Mouse (Mus musculus) liver, embryonic 16.5 days (tissue): ENCODE measurements around the gene Rxra. TPM values are rescaled to one million over a fixed set of nuclear protein-coding genes. Genes with fewer than 3 reads are reported as not detected.

ENCODE experiments used
- ATAC-seq: fragments of 200-750 bp; cut with Nextera tagmentation; 2 replicates; pipeline ENCODE4 v1.8.0; 2017; ENCODE audit warnings: low read depth, mild to moderate bottlenecking, moderate number of reproducible peaks, moderate library complexity
- H3K27ac ChIP-seq: fragments of 300-500 bp; sonication (generic); 2 replicates; pipeline ENCODE4 v1.5.1; 2014; ENCODE audit warnings: mild to moderate bottlenecking, low read length
- H3K27me3 ChIP-seq: fragments of 300-500 bp; sonication (generic); 2 replicates; pipeline ENCODE4 v1.6.1; 2014; ENCODE audit warnings: low read depth, low read length, mixed read lengths; ENCODE audit not compliant: control insufficient read depth, insufficient read depth
- H3K36me3 ChIP-seq: fragments of 300-500 bp; sonication (generic); 2 replicates; pipeline ENCODE4 v1.6.1; 2014; ENCODE audit warnings: mild to moderate bottlenecking; ENCODE audit not compliant: control insufficient read depth, insufficient read depth
- H3K4me1 ChIP-seq: fragments of 300-500 bp; sonication (generic); 2 replicates; pipeline ENCODE4 v1.6.1; 2014; ENCODE audit warnings: low read depth, low read length, mixed read lengths; ENCODE audit not compliant: control insufficient read depth
- H3K4me2 ChIP-seq: fragments of 300-500 bp; sonication (generic); 2 replicates; pipeline ENCODE4 v1.6.1; 2014; ENCODE audit warnings: low read depth, low read length, mixed read lengths
- H3K4me3 ChIP-seq: fragments of 300-500 bp; sonication (generic); 2 replicates; pipeline ENCODE4 v1.5.1; 2014; ENCODE audit warnings: low read depth, mild to moderate bottlenecking, low read length
- H3K9ac ChIP-seq: fragments of 300-500 bp; sonication (generic); 2 replicates; pipeline ENCODE4 v1.6.1; 2014; ENCODE audit warnings: low read depth, low read length
- H3K9me3 ChIP-seq: fragments of 300-500 bp; sonication (generic); replicated peaks from 2 replicates; pipeline ENCODE4 v1.6.1; 2016; ENCODE audit warnings: low read length; ENCODE audit not compliant: control insufficient read depth
- WGBS: fragments of 180-500 bp; shearing (Covaris S2); extraction: QIAGEN DNeasy Blood & Tissue Kit; methylation state at CpG from one replicate; pipeline ENCODE4 v1.1.7; 2014; ENCODE audit not compliant: insufficient replicate concordance; 5-methylcytosine and 5-hydroxymethylcytosine counted together
- polyA plus RNA-seq: library from polyadenylated mRNA; unstranded; fragments of >200 nt; fragmentation: Nextera tagmentation; extraction: Ambion mirVana; gene quantifications from 2 replicates; pipeline ENCODE4 v1.2.1, GENCODE M21; 2015

Gene Rxra
- polyA plus RNA-seq, 1 experiment from 2014 or later, result 5.5 TPM

GRCm38 (mm10) chr2:27639631-27640334, 36.5 kb upstream of the Rxra start:
- peak; percentile 37; the same call in 1 of the 2 replicates for ATAC-seq
- Histone ChIP-seq H3K4me1 (no peaks in the 10 kb centered on the region), H3K36me3 (no peaks in the 10 kb centered on the region), H3K4me3 (no peak overlapping the region), H3K4me2 (no peak overlapping the region), H3K9ac (no peak overlapping the region), H3K27me3 (no peaks in the 10 kb centered on the region), H3K9me3 (no peaks in the 10 kb centered on the region), H3K27ac (no peak overlapping the region)
- 73% methylated on average over 5 of the region's 5 CpGs for WGBS

GRCm38 (mm10) chr2:27640900-27641479, 35.2 kb upstream of the Rxra start:
- no peaks in the 10 kb centered on the region for H3K4me1 ChIP-seq
- no peak overlapping the region for H3K4me2 ChIP-seq
- H3K9me3 ChIP-seq, result no peaks in the 10 kb centered on the region
- no peak overlapping the region for H3K27ac ChIP-seq
- no peaks in the 10 kb centered on the region for H3K27me3 ChIP-seq
- no peak for ATAC-seq
- H3K4me3 ChIP-seq, result no peak overlapping the region
- 53% methylated on average over 3 of the region's 3 CpGs for WGBS
- H3K9ac ChIP-seq, result no peak overlapping the region
- H3K36me3 ChIP-seq, result no peaks in the 10 kb centered on the region

GRCm38 (mm10) chr2:27644547-27645120, 31.6 kb upstream of the Rxra start:
- Histone ChIP-seq H3K36me3 (no peaks in the 10 kb centered on the region), H3K4me2 (no peak overlapping the region), H3K4me3 (no peak overlapping the region), H3K27ac (no peak overlapping the region), H3K4me1 (no peaks in the 10 kb centered on the region), H3K27me3 (no peaks in the 10 kb centered on the region), H3K9me3 (no peaks in the 10 kb centered on the region), H3K9ac (no peak overlapping the region)
- WGBS, result 45% methylated on average over 5 of the region's 5 CpGs
- ATAC-seq, result no peak

GRCm38 (mm10) chr2:27645471-27645870, 30.8 kb upstream of the Rxra start:
- H3K4me1 ChIP-seq, result no peaks in the 10 kb centered on the region
- 33% methylated on average over 3 of the region's 3 CpGs for WGBS
- ATAC-seq, result no peak
- no peak overlapping the region for H3K27ac ChIP-seq
- H3K4me3 ChIP-seq, result no peak overlapping the region
- H3K4me2 ChIP-seq, result no peak overlapping the region
- H3K9me3 ChIP-seq, result no peaks in the 10 kb centered on the region
- H3K9ac ChIP-seq, result no peak overlapping the region
- no peaks in the 10 kb centered on the region for H3K36me3 ChIP-seq
- no peaks in the 10 kb centered on the region for H3K27me3 ChIP-seq

GRCm38 (mm10) chr2:27649862-27650661, 26.2 kb upstream of the Rxra start:
- Histone ChIP-seq H3K27ac (no peak overlapping the region), H3K27me3 (no peaks in the 10 kb centered on the region), H3K4me1 (peaks cover 7% of the 10 kb centered on the region; the same call in 1 of the 2 replicates), H3K4me2 (no peak overlapping the region), H3K36me3 (no peaks in the 10 kb centered on the region), H3K4me3 (no peak overlapping the region), H3K9me3 (no peaks in the 10 kb centered on the region), H3K9ac (no peak overlapping the region)
- WGBS, result 59% methylated on average over 6 of the region's 8 CpGs
- no peak for ATAC-seq

- H3K4me3 ChIP-seq, result no peak overlapping the region
- H3K36me3 ChIP-seq, result no peaks in the 10 kb centered on the region
- no peaks in the 10 kb centered on the region for H3K9me3 ChIP-seq
- no peak for ATAC-seq
- H3K4me2 ChIP-seq, result no peak overlapping the region
- H3K4me1 ChIP-seq, result peaks cover 7% of the 10 kb centered on the region; the same call in 1 of the 2 replicates
- H3K27me3 ChIP-seq, result no peaks in the 10 kb centered on the region
- H3K27ac ChIP-seq, result no peak overlapping the region
- H3K9ac ChIP-seq, result no peak overlapping the region
Measured at GRCm38 (mm10) chr2:27650991-27651390, 25.2 kb upstream of the Rxra start.

GRCm38 (mm10) chr2:27653496-27654030, 22.7 kb upstream of the Rxra start:
- no peaks in the 10 kb centered on the region for H3K9me3 ChIP-seq
- H3K4me1 ChIP-seq, result peaks cover 7% of the 10 kb centered on the region; the same call in 1 of the 2 replicates
- no peaks in the 10 kb centered on the region for H3K27me3 ChIP-seq
- H3K9ac ChIP-seq, result no peak overlapping the region
- no peak overlapping the region for H3K4me3 ChIP-seq
- no peak overlapping the region for H3K4me2 ChIP-seq
- no peak for ATAC-seq
- H3K27ac ChIP-seq, result no peak overlapping the region
- 55% methylated on average over 5 of the region's 5 CpGs for WGBS
- H3K36me3 ChIP-seq, result no peaks in the 10 kb centered on the region

- Histone ChIP-seq H3K36me3 (no peaks in the 10 kb centered on the region), H3K27me3 (no peaks in the 10 kb centered on the region), H3K9ac (no peak overlapping the region), H3K4me1 (peaks cover 7% of the 10 kb centered on the region; the same call in 1 of the 2 replicates), H3K27ac (no peak overlapping the region), H3K4me2 (0 out of 2 replicates have a peak overlapping the region, but pooled peaks have one; percentile 5), H3K4me3 (no peak overlapping the region), H3K9me3 (no peaks in the 10 kb centered on the region)
- 24% methylated on average over 8 of the region's 8 CpGs for WGBS
- ATAC-seq, result peak; percentile 74
Measured at GRCm38 (mm10) chr2:27654321-27655232, 21.7 kb upstream of the Rxra start.
